Mouse (Mus musculus) forebrain, embryonic 14.5 days (tissue): ENCODE data around the gene Trappc3. TPM values are rescaled to one million over a fixed set of nuclear protein-coding genes. Genes with fewer than 3 reads are reported as not detected.

Source experiments
- ATAC-seq: fragments of 200-750 bp; cut with Nextera tagmentation; 2 replicates; pipeline ENCODE4 v1.8.0; 2017; ENCODE audit warnings: mild to moderate bottlenecking, moderate library complexity
- DNase-seq: peaks from one replicate; pipeline ENCODE4 v3.0.0-alpha.2; 2015; ENCODE audit warnings: low spot score
- H3K27ac ChIP-seq: fragments of 300-500 bp; sonication (generic); 2 replicates; pipeline ENCODE4 v1.5.1; 2014; ENCODE audit warnings: low read depth, mild to moderate bottlenecking, control low read depth, low read length, moderate library complexity
- H3K27me3 ChIP-seq: fragments of 300-500 bp; sonication (generic); replicated peaks from 2 replicates; pipeline ENCODE4 v1.6.1; 2014; ENCODE audit warnings: low read length, control low read depth, mixed read lengths; ENCODE audit not compliant: control insufficient read depth, insufficient read depth
- H3K36me3 ChIP-seq: fragments of 300-500 bp; sonication (generic); 2 replicates; pipeline ENCODE4 v1.6.1; 2014; ENCODE audit warnings: low read length, control low read depth; ENCODE audit not compliant: control insufficient read depth, insufficient read depth
- H3K4me1 ChIP-seq: fragments of 300-500 bp; sonication (generic); 2 replicates; pipeline ENCODE4 v1.6.1; 2014; ENCODE audit warnings: antibody characterized with exemption, low read length, control low read depth; ENCODE audit not compliant: control insufficient read depth, insufficient read depth
- H3K4me2 ChIP-seq: fragments of 300-500 bp; sonication (generic); 2 replicates; pipeline ENCODE4 v1.6.1; 2014; ENCODE audit warnings: mild to moderate bottlenecking, control low read depth, low read length
- H3K4me3 ChIP-seq: fragments of 300-500 bp; sonication (generic); 2 replicates; pipeline ENCODE4 v1.5.1; 2014; ENCODE audit warnings: low read depth, low read length, control low read depth
- H3K9ac ChIP-seq: fragments of 300-500 bp; sonication (generic); 2 replicates; pipeline ENCODE4 v1.6.1; 2014; ENCODE audit warnings: mild to moderate bottlenecking, low read length, control low read depth, moderate library complexity
- H3K9me3 ChIP-seq: fragments of 300-500 bp; sonication (generic); replicated peaks from 2 replicates; pipeline ENCODE4 v1.6.1; 2016; ENCODE audit warnings: low read length, control low read depth, mixed read lengths; ENCODE audit not compliant: control insufficient read depth
- WGBS: fragments of 180-500 bp; shearing (Covaris S2); extraction: QIAGEN DNeasy Blood & Tissue Kit; methylation state at CpG from one replicate; pipeline ENCODE4 v1.1.7; 2014; 5-methylcytosine and 5-hydroxymethylcytosine counted together
- polyA plus RNA-seq: library from polyadenylated mRNA; unstranded; fragments of >200 nt; fragmentation: Nextera tagmentation; extraction: Ambion mirVana; gene quantifications from 2 replicates; pipeline ENCODE4 v1.2.1, GENCODE M21; 2014

Trappc3 gene
- polyA plus RNA-seq, 1 experiment from 2014 or later, result 36.9 TPM

- WGBS, result 76% methylated on average over 13 of the region's 13 CpGs
- no peak for DNase-seq
- no peak overlapping the region for H3K9ac ChIP-seq
These were observed 15.8 kb upstream of the Trappc3 start for GRCm38 (mm10) chr4:126246202-126246889.

GRCm38 (mm10) chr4:126248261-126248868 lies 13.8 kb upstream of the Trappc3 start:
- no peak overlapping the region for H3K4me3 ChIP-seq
- peak overlapping the region; percentile 57 for H3K27ac ChIP-seq
- H3K4me2 ChIP-seq, result no peak overlapping the region
- H3K9me3 ChIP-seq, result no peaks in the 10 kb centered on the region
- H3K27me3 ChIP-seq, result no peaks in the 10 kb centered on the region
- H3K4me1 ChIP-seq, result peaks cover 14% of the 10 kb centered on the region
- DNase-seq (peak; percentile 54), ATAC-seq (peak; percentile 67)
- WGBS, result 10% methylated on average over 11 of the region's 11 CpGs
- H3K9ac ChIP-seq, result peak overlapping the region; percentile 33
- peaks cover 28% of the 10 kb centered on the region for H3K36me3 ChIP-seq

More at GRCm38 (mm10) chr4:126246202-126246889, 15.8 kb upstream of the Trappc3 start:
- H3K36me3 ChIP-seq, result peaks cover 40% of the 10 kb centered on the region
- no peak overlapping the region for H3K4me2 ChIP-seq
- H3K27ac ChIP-seq, result no peak overlapping the region
- no peaks in the 10 kb centered on the region for H3K9me3 ChIP-seq
- ATAC-seq, result no peak
- H3K27me3 ChIP-seq, result no peaks in the 10 kb centered on the region
- H3K4me3 ChIP-seq, result no peak overlapping the region
- peaks cover 2% of the 10 kb centered on the region; the same call in 1 of the 2 replicates for H3K4me1 ChIP-seq

- H3K9ac ChIP-seq, result no peak overlapping the region
- H3K36me3 ChIP-seq, result peaks cover 20% of the 10 kb centered on the region
- H3K27ac ChIP-seq, result no peak overlapping the region
- H3K9me3 ChIP-seq, result no peaks in the 10 kb centered on the region
- H3K4me2 ChIP-seq, result no peak overlapping the region
- no peak for DNase-seq
- H3K27me3 ChIP-seq, result no peaks in the 10 kb centered on the region
- ATAC-seq, result no peak
- peaks cover 28% of the 10 kb centered on the region for H3K4me1 ChIP-seq
- 54% methylated on average over 4 of the region's 4 CpGs for WGBS
- H3K4me3 ChIP-seq, result no peak overlapping the region
These were observed 11.5 kb upstream of the Trappc3 start for GRCm38 (mm10) chr4:126250659-126251058.

- Histone ChIP-seq H3K36me3 (0 out of 2 replicates have a peak, but pooled peaks cover 11% of the 10 kb centered on the region), H3K9me3 (no peaks in the 10 kb centered on the region), H3K9ac (peak overlapping the region; percentile 43), H3K4me1 (peaks cover 28% of the 10 kb centered on the region), H3K27me3 (no peaks in the 10 kb centered on the region), H3K27ac (peak overlapping the region; percentile 9; the same call in 1 of the 2 replicates), H3K4me2 (0 out of 2 replicates have a peak overlapping the region, but pooled peaks have one; percentile 7), H3K4me3 (no peak overlapping the region)
- 68% methylated on average over 11 of the region's 11 CpGs for WGBS
- DNase-seq, result no peak
- no peak for ATAC-seq
These were observed 10.4 kb upstream of the Trappc3 start for GRCm38 (mm10) chr4:126251655-126252254.

- peak overlapping the region; percentile 43 for H3K9ac ChIP-seq
- peaks cover 35% of the 10 kb centered on the region for H3K4me1 ChIP-seq
- 0 out of 2 replicates have a peak, but pooled peaks cover 7% of the 10 kb centered on the region for H3K36me3 ChIP-seq
- 67% methylated on average over 17 of the region's 17 CpGs for WGBS
- no peaks in the 10 kb centered on the region for H3K9me3 ChIP-seq
- no peaks in the 10 kb centered on the region for H3K27me3 ChIP-seq
- no peak overlapping the region for H3K4me3 ChIP-seq
- ATAC-seq (no peak), DNase-seq (no peak)
- H3K27ac ChIP-seq, result no peak overlapping the region
- H3K4me2 ChIP-seq, result 0 out of 2 replicates have a peak overlapping the region, but pooled peaks have one; percentile 5
These were observed 9.5 kb upstream of the Trappc3 start for GRCm38 (mm10) chr4:126252411-126253237.

GRCm38 (mm10) chr4:126253637-126254272 lies 8.4 kb upstream of the Trappc3 start:
- no peaks in the 10 kb centered on the region for H3K27me3 ChIP-seq
- H3K9ac ChIP-seq, result peak overlapping the region; percentile 99; the same call in 1 of the 2 replicates
- no peak for DNase-seq
- peak overlapping the region; percentile 99 for H3K4me3 ChIP-seq
- H3K4me1 ChIP-seq, result peaks cover 37% of the 10 kb centered on the region
- H3K27ac ChIP-seq, result no peak overlapping the region
- H3K36me3 ChIP-seq, result 0 out of 2 replicates have a peak, but pooled peaks cover 4% of the 10 kb centered on the region
- 73% methylated on average over 14 of the region's 14 CpGs for WGBS
- peak overlapping the region; percentile 87 for H3K4me2 ChIP-seq
- ATAC-seq, result no peak
- H3K9me3 ChIP-seq, result no peaks in the 10 kb centered on the region

GRCm38 (mm10) chr4:126254315-126255112 lies 7.6 kb upstream of the Trappc3 start:
- Histone ChIP-seq H3K36me3 (0 out of 2 replicates have a peak, but pooled peaks cover 4% of the 10 kb centered on the region), H3K4me2 (peak overlapping the region; percentile 87), H3K4me1 (peaks cover 38% of the 10 kb centered on the region), H3K4me3 (peak overlapping the region; percentile 99), H3K9ac (peak overlapping the region; percentile 99), H3K27me3 (no peaks in the 10 kb centered on the region), H3K27ac (peak overlapping the region; percentile 90), H3K9me3 (no peaks in the 10 kb centered on the region)
- DNase-seq, result peak; percentile 64
- 16% methylated on average over 9 of the region's 9 CpGs for WGBS
- peak; percentile 17 for ATAC-seq
